Mouse (Mus musculus) E14TG2a.4 (cell line): ENCODE measurements around the gene Kcnn4.

Source experiments
- CTCF ChIP-seq: conservative IDR thresholded peaks from 2 replicates; pipeline ENCODE4 v1.5.1; 2014; ENCODE audit warnings: low read length
- NANOG ChIP-seq: IDR thresholded peaks from 2 replicates; pipeline ENCODE4 v1.6.1; 2014; ENCODE audit warnings: borderline replicate concordance, low read length, mixed read lengths
- POU5F1 ChIP-seq: IDR thresholded peaks from 2 replicates; pipeline ENCODE4 v1.6.1; 2014; ENCODE audit warnings: low read length, borderline replicate concordance

DNA sequence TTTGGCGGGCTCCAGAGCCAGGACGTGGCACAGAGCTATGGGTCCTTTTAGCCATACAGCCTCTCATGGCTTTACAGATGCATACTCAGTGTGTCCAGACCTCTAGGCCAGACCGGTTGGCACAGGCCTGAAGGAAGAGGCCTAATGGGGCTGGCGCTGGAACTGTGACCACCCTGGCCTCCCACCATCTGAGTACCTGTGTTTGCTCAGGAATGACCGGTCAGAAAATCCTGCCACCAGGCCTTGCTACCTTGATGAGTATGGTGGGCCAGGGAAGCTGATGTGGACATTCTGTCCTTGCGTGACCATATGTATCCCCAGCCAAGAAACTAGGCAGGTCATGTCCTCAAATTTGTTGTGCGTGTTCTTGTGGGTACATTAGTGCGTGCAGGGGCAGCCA lies 57.1 kb downstream of the Kcnn4 start:
- TF ChIP-seq CTCF (no peak), NANOG (no peak), POU5F1 (no peak)
